Mouse (Mus musculus): ENCODE results near the gene Lrrc4.

- TF ChIP-seq CTCF (IDR thresholded peaks at IDR 0.05; ENCODE audit: extremely low read depth, insufficient read length, insufficient replicate concordance, low read depth, low read length) (no peak), POLR2A (IDR thresholded peaks at IDR 0.05; ENCODE audit: low read depth, low read length) (no peak)
Measured at GRCm38 (mm10) chr6:28687776-28688175, 143.8 kb downstream of the Lrrc4 start.

All from small intestine, adult 2 months (tissue).